Mouse (Mus musculus): ENCODE results near the gene Me1.

The Me1 gene

DNA sequence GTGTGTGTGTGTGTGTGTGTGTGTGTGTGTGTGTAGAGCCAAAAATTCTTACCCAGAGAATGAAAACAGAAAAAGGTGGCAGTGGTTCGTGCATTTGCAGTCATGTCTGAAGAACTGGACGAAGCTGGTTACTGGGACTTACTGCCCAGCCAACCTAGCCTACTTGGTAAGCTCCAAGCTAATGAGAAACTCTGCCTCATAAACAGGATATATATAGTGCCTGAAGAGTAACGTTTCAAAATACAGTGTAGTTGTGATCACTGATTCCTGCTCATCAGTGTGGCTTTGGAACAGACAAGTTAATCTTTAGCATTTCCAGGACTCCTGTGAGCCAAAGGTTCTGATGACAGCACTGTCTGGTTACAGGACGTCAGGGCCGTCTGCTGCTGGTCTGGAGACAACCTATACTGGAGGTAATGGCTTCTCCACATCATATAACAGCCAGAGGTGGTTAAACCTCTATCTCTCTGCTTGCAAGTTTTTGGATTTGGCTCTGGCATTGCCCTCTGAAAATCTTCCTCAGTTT, 146.1 kb downstream of the Me1 start:
- DNase-seq (ENCODE audit: low read depth, low spot score) = no peak

DNA sequence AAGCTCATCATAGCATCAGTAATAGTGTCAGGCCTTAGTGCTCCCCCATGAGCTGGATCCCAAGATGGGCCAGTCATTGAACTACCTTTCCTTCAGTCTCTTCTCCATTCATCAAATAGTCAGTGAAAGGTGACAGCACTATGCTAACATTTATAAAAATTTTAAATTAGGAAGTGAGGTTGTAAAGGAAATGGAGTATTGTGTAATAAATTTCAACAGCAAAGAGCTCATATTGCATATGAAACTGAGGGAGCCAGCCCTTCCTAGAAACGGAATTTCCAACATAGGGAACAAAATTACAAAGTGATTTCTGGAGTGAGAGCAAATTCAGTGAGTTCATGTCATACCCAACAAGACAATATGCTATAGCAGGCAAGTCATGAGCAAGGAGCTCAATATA, 151.2 kb downstream of the Me1 start:
- DNase-seq (ENCODE audit: low read depth, low spot score) = no peak

GRCm38 (mm10) chr9:86543451-86543850, 152.3 kb downstream of the Me1 start:
- DNase-seq (ENCODE audit: low read depth, low spot score) = no peak

GRCm38 (mm10) chr9:86534071-86534470, 161.7 kb downstream of the Me1 start:
- DNase-seq (ENCODE audit: low read depth, low spot score) = no peak
